In genomic region chr17:67625431-67625830, GRCm38 (mm10) we compare ENCODE assay signal across 18 mouse cellular contexts. TPM values are rescaled to one million over a fixed set of nuclear protein-coding genes. Genes with fewer than 3 reads are reported as not detected.
DNase-seq lines count a peak whose midpoint lies in the region; ATAC-seq and TF ChIP-seq lines count a peak whose summit lies in the region.
"Had no signal": no experiment of that assay in that cellular context is flagged by ENCODE, and none has a peak within 500 bp of the region (broad histone marks: within the 10 kb centered on the region; RNA-seq: fewer than 3 reads in every experiment).

No protein-coding gene starts in this region.

- no peaks in the 10 kb centered on the region for H3K79me2 ChIP-seq in myocyte (ENCODE audit: control insufficient read depth, insufficient read depth)

- TF ChIP-seq POLR2A in myocyte (IDR thresholded peaks at IDR 0.05; ENCODE audit: insufficient read length, low read depth): peak; percentile 37

- no peak overlapping the region for H3K4me3 ChIP-seq in myocyte
- no peak overlapping the region for H3K4me3 ChIP-seq in liver, embryonic 12.5 days
- H3K4me3 ChIP-seq: forebrain, embryonic 13.5 days had no signal

- H3K27me3 ChIP-seq in myocyte (ENCODE audit: control insufficient read depth, insufficient read depth, insufficient read length): no peaks in the 10 kb centered on the region
- H3K27me3 ChIP-seq in liver, embryonic 12.5 days (replicated peaks): no peaks in the 10 kb centered on the region
- H3K27me3 ChIP-seq: forebrain, embryonic 13.5 days had no signal

- no peak for ATAC-seq in liver, embryonic 12.5 days
- ATAC-seq: forebrain, embryonic 13.5 days; hindbrain, postnatal 0 days had no signal

- DNase-seq in adrenal gland, adult 2 months: peak; percentile 74
- no peak for DNase-seq in adrenal gland, postnatal 10 days
- DNase-seq in urinary bladder, adult 18-20 months (ENCODE audit: low spot score in 2 of 2): peak; percentile 14 to 43
- no peak for DNase-seq in urinary bladder, postnatal 4 days (ENCODE audit: low spot score in 2 of 2)
- peak; percentile 41 to 68 for DNase-seq in gastrocnemius, postnatal 36 days
- DNase-seq in ovary, postnatal 14 days (ENCODE audit: low spot score): no peak
- DNase-seq: cerebellum, adult 9-10 months; spleen, adult 18-20 months had no signal

- peak overlapping the region; percentile 63 for H3K4me2 ChIP-seq in myocyte (ENCODE audit: low read depth)
- H3K4me2 ChIP-seq in liver, embryonic 12.5 days: no peak overlapping the region
- H3K4me2 ChIP-seq: forebrain, embryonic 13.5 days had no signal

- no peak overlapping the region for H3ac ChIP-seq in myocyte (ENCODE audit: control insufficient read depth, insufficient read length)

- no peaks in the 10 kb centered on the region for H3K9me3 ChIP-seq in liver, embryonic 12.5 days (replicated peaks)
- H3K9me3 ChIP-seq: forebrain, embryonic 13.5 days had no signal

- no peak overlapping the region for H3K9ac ChIP-seq in liver, embryonic 12.5 days
- H3K9ac ChIP-seq: forebrain, embryonic 13.5 days; liver, embryonic 14.5 days had no signal

- H3K4me1 ChIP-seq in liver, embryonic 12.5 days: no peaks in the 10 kb centered on the region

- H3K27ac ChIP-seq in liver, embryonic 12.5 days: no peak overlapping the region
- H3K27ac ChIP-seq: forebrain, embryonic 13.5 days; hindbrain, postnatal 0 days; liver, embryonic 14.5 days had no signal

- 45% methylated on average over 5 of the region's 5 CpGs for WGBS in liver, embryonic 12.5 days (ENCODE audit: insufficient replicate concordance)

- no peaks in the 10 kb centered on the region for H3K36me3 ChIP-seq in myocyte (ENCODE audit: control insufficient read depth, insufficient read depth)
- H3K36me3 ChIP-seq in liver, embryonic 12.5 days: no peaks in the 10 kb centered on the region

- intact Hi-C loops in gastrocnemius, postnatal 36 days (cut with DNase I): no loop called here

TF ChIP-seq in myocyte, 11 proteins besides CTCF, POLR2A, EP300 and RAD21:
- no peak for TF ChIP-seq TCF3 (IDR thresholded peaks at IDR 0.05; ENCODE audit: insufficient read length, low read depth)
- TF ChIP-seq MAX (IDR thresholded peaks at IDR 0.05; ENCODE audit: low read depth): peak; percentile 74
- no peak for TF ChIP-seq SRF (IDR thresholded peaks at IDR 0.05; ENCODE audit: control insufficient read depth, insufficient read length, low read depth)
- peak in 1 of 3 experiments; percentile 72 for TF ChIP-seq MYOD1 (IDR thresholded peaks at IDR 0.05; ENCODE audit: control insufficient read depth in 1 of 3, insufficient read length in 2 of 3, low read depth in 2 of 3)
- TF ChIP-seq CEBPB (IDR thresholded peaks at IDR 0.05; ENCODE audit: insufficient read depth, poor library complexity, severe bottlenecking): 0 out of 2 replicates have a peak, but pooled peaks have one; percentile 23
- TF ChIP-seq USF1 (IDR thresholded peaks at IDR 0.05; ENCODE audit: low read depth): peak; percentile 94
- TF ChIP-seq MYOG (IDR thresholded peaks at IDR 0.05; ENCODE audit: control insufficient read depth in 1 of 3, insufficient read depth in 1 of 3, insufficient read length in 2 of 3, low read depth in 2 of 3): peak in 1 of 3 experiments; percentile 56

RNA-seq across cellular contexts. Expression of gene Lrrc30, which starts 7.1 kb away (rescaled TPM):
- total RNA-seq in adrenal gland, adult 2 months (2021): under 1 TPM; 0.14 to 0.41 TPM
- 0.28 and 0.35 TPM in 2 replicates for polyA plus RNA-seq in adrenal gland, adult 2 months (2012; rRNA removed)
- 1 to 10 TPM in 1 of 2 experiments, under 1 TPM in 1; 0.45 to 1.1 TPM for total RNA-seq in adrenal gland, postnatal 10 days (2021)
- total RNA-seq in gastrocnemius, postnatal 36 days (2021): 100 to 1,000 TPM in 1 of 2 experiments, 10 to 100 TPM in 1; 51.4 to 117 TPM
- polyA plus RNA-seq in myocyte (2012; fragmentation: generic; extraction: Trizol): 0.97 TPM
- polyA plus RNA-seq in liver, embryonic 12.5 days (2016; fragmentation: Nextera tagmentation; extraction: Ambion mirVana): not detected in 2 replicates
- total RNA-seq: hindbrain, postnatal 0 days; left cerebral cortex, postnatal 25 days; megakaryocyte-erythroid progenitor cell, adult 5-6 weeks had no signal
- polyA plus RNA-seq: brain, embryonic 14.5 days; embryonic facial prominence, embryonic 11.5 days; forebrain, embryonic 13.5 days; hindbrain, postnatal 0 days; liver, embryonic 14.5 days; neural tube, embryonic 11.5 days had no signal

Comparison
In these comparisons a context has a peak if more than half of its experiments do, and no peak if none do; other contexts are left out.
1. DNase-seq: peak in adrenal gland, adult 2 months (single experiment), urinary bladder, adult 18-20 months (2 of 2) and gastrocnemius, postnatal 36 days (2 of 2); none in adrenal gland, postnatal 10 days (single experiment), urinary bladder, postnatal 4 days (0 of 2) and ovary, postnatal 14 days (single experiment).
2. RNA of gene Lrrc30, which starts 7.1 kb away (total RNA-seq): 51.4 to 117 TPM in gastrocnemius, postnatal 36 days; 0.45 to 1.1 TPM in adrenal gland, postnatal 10 days and 0.14 to 0.41 TPM in adrenal gland, adult 2 months; every median in the first group is over 10 times any median in the second.